8 mouse cellular contexts compared by ENCODE assay signal in the genomic region with DNA sequence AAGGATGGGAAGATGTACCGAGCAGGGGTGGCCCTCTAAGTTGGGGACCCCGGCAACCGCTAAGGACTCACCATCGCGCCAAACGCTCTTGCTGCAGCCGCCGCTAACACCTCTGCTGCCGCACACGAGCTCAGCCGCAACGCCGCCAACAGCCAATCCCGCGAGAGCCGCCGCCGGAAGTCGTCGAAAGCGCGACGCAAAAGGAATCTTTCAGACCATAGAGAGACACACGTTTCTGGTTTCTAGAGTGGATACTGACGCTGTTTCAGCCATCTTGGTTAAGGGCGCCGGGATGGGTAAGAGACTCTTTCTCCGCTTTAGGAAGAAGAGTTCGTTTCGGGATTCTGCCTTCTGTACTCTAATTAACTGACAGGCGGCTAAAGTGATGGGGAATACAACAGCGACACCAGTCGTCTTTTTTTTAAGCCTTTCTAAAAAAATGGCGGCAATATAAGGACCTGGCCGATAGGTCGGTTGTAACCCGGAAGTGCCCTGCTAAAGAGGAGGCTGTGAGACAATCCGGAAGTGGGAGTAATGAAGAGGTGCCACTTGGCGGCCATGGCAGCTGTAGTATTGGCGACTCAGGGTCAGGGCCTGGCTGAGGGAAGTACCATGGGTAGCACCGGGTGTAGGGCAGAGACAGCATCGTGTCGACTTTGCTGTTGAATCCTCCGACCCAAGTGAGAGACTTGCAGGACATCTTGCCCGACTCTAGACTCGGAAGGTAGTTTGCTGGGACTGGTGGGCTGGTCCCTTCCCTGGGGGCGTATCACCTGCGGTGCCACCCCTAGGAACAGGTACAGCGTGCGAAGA. TPM values are rescaled to one million over a fixed set of nuclear protein-coding genes. Genes with fewer than 3 reads are reported as not detected.
A peak's percentile ranks its signal among the peaks of the same experiment; 100 is the strongest.
DNase-seq lines count a peak whose midpoint lies in the region; ATAC-seq and TF ChIP-seq lines count a peak whose summit lies in the region.

Gene Slc39a9 (plus strand): TSS at position 191 of the 813 bp plus-strand sequence.
Gene Erh (minus strand): TSS at position 649 of the 813 bp plus-strand sequence.

- H3K27me3 ChIP-seq in forebrain, embryonic 10.5 days (ENCODE audit: poor library complexity, severe bottlenecking): no peaks in the 10 kb centered on the region
- no peaks in the 10 kb centered on the region for H3K27me3 ChIP-seq in heart, embryonic 15.5 days
- H3K27me3 ChIP-seq in liver, embryonic 14.5 days (ENCODE audit: control insufficient read depth, insufficient read depth, low read length): no peaks in the 10 kb centered on the region
- H3K27me3 ChIP-seq in neural tube, embryonic 11.5 days (ENCODE audit: control insufficient read depth, insufficient read depth, low read length): no peaks in the 10 kb centered on the region
- H3K27me3 ChIP-seq in stomach, postnatal 0 days (ENCODE audit: control insufficient read depth, insufficient read depth, low read length): no peaks in the 10 kb centered on the region

- peak; percentile 90 to 92 for DNase-seq in CD8-positive naive resting alpha-beta T cell, adult 2 months (ENCODE audit: low read depth in 2 of 2, low spot score in 2 of 2)
- DNase-seq in c-Kit-positive CD71-negative TER-119-negative erythroid progenitor cells, embryonic 14.5 days (ENCODE audit: low read depth): peak; percentile 84
- DNase-seq in forebrain, embryonic 10.5 days (ENCODE audit: extremely low spot score, low spot score): peak; percentile 95
- peak; percentile 93 to 97 for DNase-seq in kidney, postnatal 25 days
- DNase-seq in liver, embryonic 14.5 days (ENCODE audit: low read depth in 3 of 3, low spot score in 3 of 3): peak; percentile 89 to 93 (median 91)
- DNase-seq in neural tube, embryonic 11.5 days (ENCODE audit: low spot score): peak; percentile 97
- peak; percentile 94 for DNase-seq in stomach, postnatal 0 days (ENCODE audit: low spot score)

- H3K4me2 ChIP-seq in heart, embryonic 15.5 days: peak within 1 kb of the TSS; percentile 89
- H3K4me2 ChIP-seq in liver, embryonic 14.5 days (ENCODE audit: low read depth): peak within 1 kb of the TSS; percentile 96
- H3K4me2 ChIP-seq in neural tube, embryonic 11.5 days (ENCODE audit: low read depth): peak within 1 kb of the TSS; percentile 92
- H3K4me2 ChIP-seq in stomach, postnatal 0 days (replicated peaks; ENCODE audit: low read depth): peak within 1 kb of the TSS; percentile 87

- peak; percentile 95 for ATAC-seq in heart, embryonic 15.5 days (replicated peaks; ENCODE audit: insufficient number of reproducible peaks, insufficient read depth, low FRiP score, low read depth)
- peak; percentile 95 for ATAC-seq in liver, embryonic 14.5 days (ENCODE audit: insufficient read depth)
- peak; percentile 97 for ATAC-seq in neural tube, embryonic 11.5 days (ENCODE audit: insufficient read depth, low FRiP score, low TSS enrichment)
- ATAC-seq in stomach, postnatal 0 days (ENCODE audit: low FRiP score, low TSS enrichment): peak; percentile 96

- H3K27ac ChIP-seq in forebrain, embryonic 10.5 days: peak within 1 kb of the TSS; percentile 96
- H3K27ac ChIP-seq in heart, embryonic 15.5 days: peak within 1 kb of the TSS; percentile 93
- peak within 1 kb of the TSS; percentile 58 for H3K27ac ChIP-seq in liver, embryonic 14.5 days
- H3K27ac ChIP-seq in neural tube, embryonic 11.5 days (ENCODE audit: low read depth, low read length): peak within 1 kb of the TSS; percentile 84
- peak within 1 kb of the TSS; percentile 94 for H3K27ac ChIP-seq in stomach, postnatal 0 days (replicated peaks)

- under 1% methylated on average over 50 of the region's 50 CpGs for WGBS in forebrain, embryonic 10.5 days
- WGBS in heart, embryonic 15.5 days: under 1% methylated on average over 50 of the region's 50 CpGs
- under 1% methylated on average over 50 of the region's 50 CpGs for whole genome bisulfite sequencing in liver, embryonic 14.5 days (ENCODE audit: insufficient replicate concordance)
- WGBS in neural tube, embryonic 11.5 days: under 1% methylated on average over 50 of the region's 50 CpGs
- under 1% methylated on average over 50 of the region's 50 CpGs for WGBS in stomach, postnatal 0 days

- H3K36me3 ChIP-seq in forebrain, embryonic 10.5 days (replicated peaks): peaks cover 46% of the 10 kb centered on the region
- peaks cover 32% of the 10 kb centered on the region for H3K36me3 ChIP-seq in heart, embryonic 15.5 days
- peaks cover 27% of the 10 kb centered on the region for H3K36me3 ChIP-seq in liver, embryonic 14.5 days (replicated peaks; ENCODE audit: control insufficient read depth, insufficient read depth, low read depth)
- peaks cover 8% of the 10 kb centered on the region for H3K36me3 ChIP-seq in neural tube, embryonic 11.5 days (ENCODE audit: control insufficient read depth, insufficient read depth, low read length)
- H3K36me3 ChIP-seq in stomach, postnatal 0 days (ENCODE audit: control insufficient read depth, insufficient read depth, low read length): peaks cover 10% of the 10 kb centered on the region

- H3K4me1 ChIP-seq in forebrain, embryonic 10.5 days: peaks cover 40% of the 10 kb centered on the region
- H3K4me1 ChIP-seq in heart, embryonic 15.5 days (replicated peaks): peaks cover 31% of the 10 kb centered on the region
- H3K4me1 ChIP-seq in liver, embryonic 14.5 days (replicated peaks; ENCODE audit: control insufficient read depth in 2 of 2, insufficient read depth in 2 of 2, low read length in 1 of 2): peaks cover 20 to 30% of the 10 kb centered on the region in 2 experiments
- peaks cover 27% of the 10 kb centered on the region for H3K4me1 ChIP-seq in neural tube, embryonic 11.5 days (ENCODE audit: control insufficient read depth, insufficient read depth, low read length)
- H3K4me1 ChIP-seq in stomach, postnatal 0 days (replicated peaks; ENCODE audit: control insufficient read depth, insufficient read depth): peaks cover 5% of the 10 kb centered on the region; the same call in 1 of the 2 replicates

- peak; percentile 69 for TF ChIP-seq EP300 in liver, embryonic 14.5 days (IDR thresholded peaks at IDR 0.05; ENCODE audit: low read depth)
- TF ChIP-seq EP300 in stomach, postnatal 0 days (optimal IDR thresholded peaks at IDR 0.05): peak; percentile 97

- peak; percentile 23; the same call in 1 of the 2 replicates for TF ChIP-seq CTCF in liver, embryonic 14.5 days (IDR thresholded peaks at IDR 0.05; ENCODE audit: low read depth)
- no peak for TF ChIP-seq CTCF in stomach, postnatal 0 days (IDR thresholded peaks at IDR 0.05; ENCODE audit: low read depth)

- peak within 1 kb of the TSS; percentile 90 for H3K4me3 ChIP-seq in forebrain, embryonic 10.5 days
- peak within 1 kb of the TSS; percentile 99 for H3K4me3 ChIP-seq in heart, embryonic 15.5 days
- H3K4me3 ChIP-seq in liver, embryonic 14.5 days (ENCODE audit: insufficient read depth in 1 of 2, low read depth in 2 of 2, low read length in 2 of 2): peak within 1 kb of the TSS; percentile 92 to 100
- peak within 1 kb of the TSS; percentile 96 for H3K4me3 ChIP-seq in neural tube, embryonic 11.5 days (ENCODE audit: low read depth, low read length)
- peak within 1 kb of the TSS; percentile 85 for H3K4me3 ChIP-seq in stomach, postnatal 0 days (ENCODE audit: low read depth, low read length)

- H3K9me3 ChIP-seq in forebrain, embryonic 10.5 days: no peaks in the 10 kb centered on the region
- no peaks in the 10 kb centered on the region for H3K9me3 ChIP-seq in heart, embryonic 15.5 days (replicated peaks)
- H3K9me3 ChIP-seq in liver, embryonic 14.5 days (ENCODE audit: control insufficient read depth, low read length): no peaks in the 10 kb centered on the region
- no peaks in the 10 kb centered on the region for H3K9me3 ChIP-seq in neural tube, embryonic 11.5 days (ENCODE audit: control insufficient read depth, low read length)
- H3K9me3 ChIP-seq in stomach, postnatal 0 days (ENCODE audit: control insufficient read depth, low read length): no peaks in the 10 kb centered on the region

- peak within 1 kb of the TSS; percentile 97 for H3K9ac ChIP-seq in heart, embryonic 15.5 days
- H3K9ac ChIP-seq in liver, embryonic 14.5 days (replicated peaks): peak within 1 kb of the TSS; percentile 98
- peak within 1 kb of the TSS; percentile 98 for H3K9ac ChIP-seq in neural tube, embryonic 11.5 days (ENCODE audit: low read length)
- H3K9ac ChIP-seq in stomach, postnatal 0 days (ENCODE audit: low read length): peak within 1 kb of the TSS; percentile 92

RNA-seq across cellular contexts. Expression of gene Slc39a9, which starts in this region (rescaled TPM):
- polyA plus RNA-seq in forebrain, embryonic 10.5 days (2016; fragmentation: Nextera tagmentation; extraction: Ambion mirVana): 28.5 and 31.1 TPM in 2 replicates
- 14.0 and 20.5 TPM in 2 replicates for polyA plus RNA-seq in heart, embryonic 15.5 days (2015; fragmentation: Nextera tagmentation; extraction: Ambion mirVana)
- 8.5 and 9.6 TPM in 2 replicates for polyA plus RNA-seq in liver, embryonic 14.5 days (2012; rRNA removed)
- 10.1 and 11.1 TPM in 2 replicates for polyA plus RNA-seq in liver, embryonic 14.5 days (2014; fragmentation: Nextera tagmentation; extraction: Ambion mirVana)
- 31.2 and 31.6 TPM in 2 replicates for polyA plus RNA-seq in neural tube, embryonic 11.5 days (2014; fragmentation: Nextera tagmentation; extraction: Ambion mirVana)
- 15.1 and 15.6 TPM in 2 replicates for polyA plus RNA-seq in stomach, postnatal 0 days (2015; fragmentation: Nextera tagmentation; extraction: Ambion mirVana)

RNA-seq across cellular contexts. Expression of gene Erh, which starts in this region (rescaled TPM):
- 542 and 544 TPM in 2 replicates for polyA plus RNA-seq in forebrain, embryonic 10.5 days (2016; fragmentation: Nextera tagmentation; extraction: Ambion mirVana)
- polyA plus RNA-seq in heart, embryonic 15.5 days (2015; fragmentation: Nextera tagmentation; extraction: Ambion mirVana): 133 and 168 TPM in 2 replicates
- polyA plus RNA-seq in liver, embryonic 14.5 days (2012; rRNA removed): 88.4 and 144 TPM in 2 replicates
- polyA plus RNA-seq in liver, embryonic 14.5 days (2014; fragmentation: Nextera tagmentation; extraction: Ambion mirVana): 123 and 140 TPM in 2 replicates
- 335 and 346 TPM in 2 replicates for polyA plus RNA-seq in neural tube, embryonic 11.5 days (2014; fragmentation: Nextera tagmentation; extraction: Ambion mirVana)
- polyA plus RNA-seq in stomach, postnatal 0 days (2015; fragmentation: Nextera tagmentation; extraction: Ambion mirVana): 125 and 131 TPM in 2 replicates

Comparison
In these comparisons a context has a peak if more than half of its experiments do, and no peak if none do; other contexts are left out.
1. Peak in every context shown above with its lines: DNase-seq, ATAC-seq, H3K4me3 ChIP-seq and H3K27ac ChIP-seq.